Mouse (Mus musculus) cortical plate, adult 2 months (tissue): ENCODE results near the gene Cby1.

Experiments
- CTCF ChIP-seq: fragments of 200-500 bp; IDR thresholded peaks from 2 replicates; pipeline ENCODE4 v1.5.1; 2011; ENCODE audit warnings: mild to moderate bottlenecking, control low read depth, low read length; ENCODE audit not compliant: insufficient read depth; ENCODE audit errors: extremely low read depth
- POLR2A ChIP-seq: fragments of 200-500 bp; IDR thresholded peaks from 2 replicates; pipeline ENCODE4 v1.6.1; 2011; ENCODE audit warnings: mild to moderate bottlenecking, low read length, control low read depth; ENCODE audit not compliant: insufficient read depth; ENCODE audit errors: extremely low read depth

- no peak for TF ChIP-seq CTCF
- TF ChIP-seq POLR2A = no peak
Measured at GRCm38 (mm10) chr15:79616729-79617128, 42.3 kb upstream of the Cby1 start.
